9 mouse cellular contexts compared by ENCODE assay signal in genomic region chr19:5741641-5742240, GRCm38 (mm10). TPM values are rescaled to one million over a fixed set of nuclear protein-coding genes. Genes with fewer than 3 reads are reported as not detected.
DNase-seq lines count a peak whose midpoint lies in the region; ATAC-seq lines count a peak whose summit lies in the region.
"Had no signal": no experiment of that assay in that cellular context is flagged by ENCODE, and none has a peak within 500 bp of the region (broad histone marks: within the 10 kb centered on the region; RNA-seq: fewer than 3 reads in every experiment).

No protein-coding gene starts in this region.

- no peaks in the 10 kb centered on the region for H3K9me3 ChIP-seq in hindbrain, embryonic 12.5 days (replicated peaks)

- peak; percentile 95 for DNase-seq in adipocyte (ENCODE audit: low spot score)
- DNase-seq in cerebellum, postnatal 10 days = peak; percentile 89 to 90
- DNase-seq in frontal cortex, postnatal 36 days (ENCODE audit: low spot score in 2 of 2) = peak; percentile 68 to 71
- DNase-seq in layer of hippocampus, postnatal 25 days (ENCODE audit: extremely low spot score in 1 of 2, low spot score in 1 of 2) = peak; percentile 64
- peak; percentile 87 for DNase-seq in lung, postnatal 14 days
- peak; percentile 81 for DNase-seq in right cerebral cortex, adult 18-20 months
- DNase-seq in thymus, postnatal 14 days = no peak

- peak overlapping the region; percentile 98 for H3K4me2 ChIP-seq in hindbrain, embryonic 12.5 days (replicated peaks)

- no peaks in the 10 kb centered on the region for H3K36me3 ChIP-seq in hindbrain, embryonic 12.5 days

- H3K4me3 ChIP-seq in hindbrain, embryonic 12.5 days = peak overlapping the region; percentile 55

- H3K4me1 ChIP-seq in hindbrain, embryonic 12.5 days = peaks cover 51% of the 10 kb centered on the region

- H3K9ac ChIP-seq in hindbrain, embryonic 12.5 days = peak overlapping the region; percentile 84

- under 1% methylated on average over 49 of the region's 55 CpGs for WGBS in hindbrain, embryonic 12.5 days

- peak; percentile 66 for ATAC-seq in hindbrain, embryonic 12.5 days (ENCODE audit: low FRiP score)

- peaks cover 73% of the 10 kb centered on the region for H3K27me3 ChIP-seq in hindbrain, embryonic 12.5 days

- H3K27ac ChIP-seq in hindbrain, embryonic 12.5 days = peak overlapping the region; percentile 79

RNA-seq across cellular contexts. Expression of gene Ltbp3, which starts 1.0 kb away (rescaled TPM):
- polyA plus RNA-seq in hindbrain, embryonic 12.5 days (2016; fragmentation: Nextera tagmentation; extraction: Ambion mirVana) = 13.8 and 16.6 TPM in 2 replicates
- total RNA-seq in layer of hippocampus, postnatal 25 days (2021) = 10 to 100 TPM; 23.8 to 26.8 TPM

RNA-seq across cellular contexts. Expression of gene Fam89b, which starts 12.3 kb away (rescaled TPM):
- polyA plus RNA-seq in hindbrain, embryonic 12.5 days (2016; fragmentation: Nextera tagmentation; extraction: Ambion mirVana) = 174 and 177 TPM in 2 replicates
- 10 to 100 TPM; 29.3 to 32.9 TPM for total RNA-seq in layer of hippocampus, postnatal 25 days (2021)

RNA-seq across cellular contexts. Expression of gene Ehbp1l1, which starts 15.6 kb away (rescaled TPM):
- polyA plus RNA-seq in hindbrain, embryonic 12.5 days (2016; fragmentation: Nextera tagmentation; extraction: Ambion mirVana) = 10.8 and 12.1 TPM in 2 replicates
- total RNA-seq in layer of hippocampus, postnatal 25 days (2021) = 10 to 100 TPM; 14.6 to 17.2 TPM

RNA-seq across cellular contexts. Expression of gene Scyl1, which starts 29.5 kb away (rescaled TPM):
- 71.8 and 73.7 TPM in 2 replicates for polyA plus RNA-seq in hindbrain, embryonic 12.5 days (2016; fragmentation: Nextera tagmentation; extraction: Ambion mirVana)
- 10 to 100 TPM; 68.6 to 71.8 TPM for total RNA-seq in layer of hippocampus, postnatal 25 days (2021)

RNA-seq across cellular contexts. Expression of gene Kcnk7, which starts 37.6 kb away (rescaled TPM):
- not detected in 2 replicates for polyA plus RNA-seq in hindbrain, embryonic 12.5 days (2016; fragmentation: Nextera tagmentation; extraction: Ambion mirVana)
- total RNA-seq in layer of hippocampus, postnatal 25 days (2021) = not detected
- total RNA-seq: common myeloid progenitor, adult 5-6 weeks had no signal
